Mouse (Mus musculus): ENCODE measurements at regions not wholly inside any gene's neighbourhood (a gene's known extent, or its start where the extent isn't known, plus 50 kb on each side); places are given as distances from the start of the nearest gene placed in this dataset.
"Not testable (repeated sequence)": the region's sequence is repeated elsewhere in the genome, so short reads cannot be mapped to it uniquely, and the experiment has no call there.

DNA sequence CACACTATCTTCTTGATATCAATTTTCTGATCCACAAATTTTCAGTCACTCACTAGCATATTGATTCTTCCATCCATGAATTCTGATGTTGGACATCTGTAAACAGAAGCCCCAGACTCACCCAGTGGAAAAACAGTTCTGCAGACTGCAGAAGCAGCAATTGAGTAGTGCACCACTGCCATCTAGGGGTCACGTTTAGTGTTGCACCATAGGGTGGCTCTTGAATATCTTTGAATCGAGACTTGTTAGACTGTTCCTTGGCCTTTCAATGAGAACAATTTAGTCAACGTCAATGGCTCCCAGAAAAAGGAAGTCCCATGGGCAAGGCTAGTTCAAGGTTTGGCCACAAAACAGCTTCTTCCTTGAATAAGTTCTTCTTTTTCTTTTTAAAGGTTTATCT, 828.1 kb downstream of the Gm10330 start:
- not testable (repeated sequence) for DNase-seq (ENCODE audit: low read depth, low spot score)

- DNase-seq (ENCODE audit: low read depth, low spot score), result peak; percentile 4
Observed at GRCm38 (mm10) chr12:22906156-22906555, 873.9 kb downstream of the Gm10330 start.

Data from CD4-positive, CD25-positive, alpha-beta regulatory T cell, adult 2 months (primary cell).